Mouse (Mus musculus) cerebellum, adult 2 months (tissue): ENCODE measurements around the gene Pde3a. TPM values are rescaled to one million over a fixed set of nuclear protein-coding genes. Genes with fewer than 3 reads are reported as not detected.

Source experiments
- DNase-seq, 2 experiments: peaks; one replicate each; pipeline ENCODE4 v3.0.0; 2021
- H3K27ac ChIP-seq: fragments of 200-500 bp; 2 replicates; pipeline ENCODE4 v1.5.1; 2012; ENCODE audit warnings: low read length, control low read depth, inconsistent platforms; ENCODE audit not compliant: insufficient read depth
- H3K27me3 ChIP-seq: fragments of 200-500 bp; 2 replicates; pipeline ENCODE4 v1.6.1; 2012; ENCODE audit warnings: inconsistent platforms, mild to moderate bottlenecking, low read length, moderate library complexity; ENCODE audit not compliant: control insufficient read depth, insufficient read depth
- H3K4me1 ChIP-seq: fragments of 200-500 bp; 2 replicates; pipeline ENCODE4 v1.6.1; 2011; ENCODE audit warnings: low read length; ENCODE audit not compliant: control insufficient read depth, insufficient read depth
- H3K4me3 ChIP-seq: fragments of 200-500 bp; replicated peaks from 2 replicates; pipeline ENCODE3; 2011; ENCODE audit warnings: mild to moderate bottlenecking, low read depth, low read length, control low read depth; ENCODE audit not compliant: insufficient read depth
- CTCF ChIP-seq: fragments of 200-500 bp; IDR thresholded peaks from 2 replicates; pipeline ENCODE4 v1.5.1; 2011; ENCODE audit warnings: low read depth, mild to moderate bottlenecking, control low read depth, low read length, moderate library complexity, borderline replicate concordance; ENCODE audit not compliant: insufficient read depth
- POLR2A ChIP-seq: fragments of 200-500 bp; IDR thresholded peaks from 2 replicates; pipeline ENCODE4 v1.6.1; 2011; ENCODE audit warnings: low read length, control low read depth, borderline replicate concordance; ENCODE audit not compliant: insufficient read depth
- WGBS: fragments of 180-500 bp; shearing (Covaris S2); methylation state at CpG from one replicate; pipeline ENCODE4 v1.1.7; 2018; 5-methylcytosine and 5-hydroxymethylcytosine counted together
- polyA plus RNA-seq: library from polyadenylated mRNA; depleted of rRNA; stranded (reverse); fragments of >200 nt; gene quantifications from 2 replicates; pipeline ENCODE4 v1.2.3, GENCODE M21; 2012

The Pde3a gene
- polyA plus RNA-seq, 1 experiment = 3.3 TPM

DNA sequence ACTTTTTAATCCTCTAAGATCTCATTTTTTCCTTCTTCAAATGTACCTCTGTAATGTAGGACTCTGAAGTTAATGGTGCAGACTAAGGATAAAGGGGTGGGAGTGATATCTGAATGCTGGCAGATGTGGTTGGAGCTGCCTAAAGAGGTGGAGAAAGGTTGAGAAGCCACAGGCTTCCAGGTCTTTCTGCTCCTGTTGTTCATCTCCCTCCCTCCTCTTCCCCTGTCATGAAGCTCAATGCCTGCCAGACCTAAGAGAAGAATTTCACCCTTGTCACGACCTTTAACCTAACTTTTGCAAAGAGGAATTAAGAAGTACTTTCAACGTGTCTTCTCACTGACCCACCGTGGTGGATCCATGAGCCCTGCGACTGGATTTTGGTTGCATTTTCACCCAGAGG is 87.4 kb downstream of the Pde3a start:
- H3K4me1 ChIP-seq = 0 out of 2 replicates have a peak, but pooled peaks cover 5% of the 10 kb centered on the region
- H3K27me3 ChIP-seq = no peaks in the 10 kb centered on the region
- no peak for DNase-seq
- TF ChIP-seq CTCF (no peak), POLR2A (no peak)
- H3K4me3 ChIP-seq = no peak overlapping the region
- no peak overlapping the region for H3K27ac ChIP-seq
- WGBS = 75% methylated on average over 4 of the region's 4 CpGs

DNA sequence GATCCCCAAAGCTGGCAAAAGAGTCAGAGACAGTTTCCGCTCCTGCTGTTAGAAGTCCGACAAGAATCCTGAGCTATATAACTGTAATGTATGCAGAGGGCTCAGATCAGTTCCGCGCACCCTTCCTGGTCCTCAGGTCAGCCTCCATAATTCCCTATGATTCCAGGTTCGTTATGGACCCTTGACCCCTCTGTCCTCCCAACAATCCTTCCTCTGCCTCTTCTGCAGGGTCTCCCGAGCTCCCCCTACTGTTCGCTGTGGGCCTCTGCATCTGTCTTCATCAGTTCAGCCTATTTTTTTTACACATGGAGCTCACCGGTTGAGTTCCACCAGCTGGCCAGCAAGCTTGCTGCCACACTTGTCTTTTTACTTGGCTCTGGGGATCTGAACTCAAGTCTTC is 88.6 kb downstream of the Pde3a start:
- TF ChIP-seq CTCF (peak; percentile 32; the same call in 1 of the 2 replicates), POLR2A (no peak)
- 55% methylated on average over 8 of the region's 8 CpGs for WGBS
- DNase-seq = no peak
- Histone ChIP-seq H3K27ac (no peak overlapping the region), H3K4me3 (no peak overlapping the region), H3K4me1 (0 out of 2 replicates have a peak, but pooled peaks cover 5% of the 10 kb centered on the region), H3K27me3 (no peaks in the 10 kb centered on the region)

DNA sequence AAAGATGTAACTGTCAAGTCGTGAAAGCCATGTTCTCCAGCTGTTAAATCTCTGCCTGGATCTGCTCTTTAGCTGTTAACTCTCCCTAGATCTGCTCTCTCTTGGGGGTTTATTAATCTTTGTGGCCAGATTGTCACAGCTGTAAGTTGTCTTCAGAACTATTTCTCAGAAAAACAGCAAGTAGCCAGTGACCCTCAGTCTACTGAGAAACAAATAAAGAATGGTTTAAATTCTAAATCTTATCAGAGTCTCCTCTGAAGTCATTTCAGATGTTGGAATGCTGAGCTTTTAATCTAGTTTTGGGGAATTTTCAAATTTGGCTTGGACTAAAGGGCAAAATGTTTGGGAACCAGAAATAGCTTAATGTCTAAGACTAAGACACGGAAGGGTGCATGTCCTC is 92.3 kb downstream of the Pde3a start:
- Histone ChIP-seq H3K27me3 (no peaks in the 10 kb centered on the region), H3K4me1 (0 out of 2 replicates have a peak, but pooled peaks cover 5% of the 10 kb centered on the region), H3K27ac (no peak overlapping the region), H3K4me3 (no peak overlapping the region)
- TF ChIP-seq CTCF = no peak
- no peak for TF ChIP-seq POLR2A
- 69% methylated on average over 2 of the region's 2 CpGs for WGBS
- no peak for DNase-seq

DNA sequence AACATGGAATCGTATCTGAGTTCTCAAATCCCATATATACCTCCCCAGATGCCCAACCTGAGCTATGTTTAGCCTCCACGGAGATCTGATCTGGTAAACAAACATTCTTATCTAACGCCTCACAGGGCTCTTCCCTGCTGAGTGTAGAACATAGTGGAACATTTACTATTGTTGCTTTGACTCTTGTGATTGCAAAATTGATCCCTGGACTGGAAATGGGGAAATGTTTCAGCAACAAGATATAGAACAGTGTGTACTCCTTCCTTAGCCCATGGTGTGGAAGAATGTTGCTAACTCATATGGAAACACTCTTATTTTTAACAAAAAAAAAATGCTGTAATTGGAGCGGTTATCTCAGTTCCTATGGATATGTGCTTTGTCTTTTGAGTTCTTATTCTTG is 98.8 kb downstream of the Pde3a start:
- H3K27me3 ChIP-seq = no peaks in the 10 kb centered on the region
- no peak for TF ChIP-seq CTCF
- no peak for TF ChIP-seq POLR2A
- H3K4me3 ChIP-seq = no peak overlapping the region
- DNase-seq = no peak
- H3K27ac ChIP-seq = no peak overlapping the region
- WGBS = 67% methylated on average over 4 of the region's 4 CpGs
- no peaks in the 10 kb centered on the region for H3K4me1 ChIP-seq

DNA sequence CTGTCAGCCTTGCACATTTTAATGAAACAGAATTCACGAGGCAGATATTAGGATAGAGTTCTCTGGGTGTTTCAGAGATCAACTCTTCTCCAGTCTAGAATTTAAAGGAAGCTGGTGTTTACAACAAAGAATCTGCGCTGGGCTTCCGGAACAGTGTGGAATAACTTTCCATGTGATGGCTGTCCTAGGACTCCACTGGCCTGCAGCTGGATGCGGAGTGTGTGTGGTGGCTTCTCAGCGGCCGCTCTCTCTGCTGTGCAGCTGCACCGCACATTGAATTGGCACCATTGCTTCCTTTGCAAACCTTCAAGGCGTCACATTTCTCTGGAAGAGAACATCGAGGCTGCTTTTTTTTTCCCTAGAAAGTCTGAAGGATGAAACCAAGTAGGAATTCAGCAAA is 99.5 kb downstream of the Pde3a start:
- Histone ChIP-seq H3K4me1 (no peaks in the 10 kb centered on the region), H3K27ac (no peak overlapping the region), H3K27me3 (no peaks in the 10 kb centered on the region), H3K4me3 (no peak overlapping the region)
- TF ChIP-seq POLR2A (no peak), CTCF (no peak)
- DNase-seq = no peak
- 89% methylated on average over 9 of the region's 9 CpGs for WGBS

GRCm38 (mm10) chr6:141350261-141350660 is 101.2 kb downstream of the Pde3a start:
- Histone ChIP-seq H3K4me1 (no peaks in the 10 kb centered on the region), H3K27me3 (no peaks in the 10 kb centered on the region), H3K4me3 (no peak overlapping the region), H3K27ac (no peak overlapping the region)
- WGBS = 89% methylated on average over 5 of the region's 5 CpGs
- no peak for DNase-seq
- TF ChIP-seq CTCF (no peak), POLR2A (no peak)

- TF ChIP-seq POLR2A = no peak
- TF ChIP-seq CTCF = no peak
- WGBS = 15% methylated on average over 6 of the region's 6 CpGs
- Histone ChIP-seq H3K27ac (no peak overlapping the region), H3K4me3 (no peak overlapping the region), H3K4me1 (no peaks in the 10 kb centered on the region), H3K27me3 (no peaks in the 10 kb centered on the region)
- DNase-seq = peak in 1 of 2 experiments; percentile 40
Measured at GRCm38 (mm10) chr6:141352277-141352676, 103.2 kb downstream of the Pde3a start.

DNA sequence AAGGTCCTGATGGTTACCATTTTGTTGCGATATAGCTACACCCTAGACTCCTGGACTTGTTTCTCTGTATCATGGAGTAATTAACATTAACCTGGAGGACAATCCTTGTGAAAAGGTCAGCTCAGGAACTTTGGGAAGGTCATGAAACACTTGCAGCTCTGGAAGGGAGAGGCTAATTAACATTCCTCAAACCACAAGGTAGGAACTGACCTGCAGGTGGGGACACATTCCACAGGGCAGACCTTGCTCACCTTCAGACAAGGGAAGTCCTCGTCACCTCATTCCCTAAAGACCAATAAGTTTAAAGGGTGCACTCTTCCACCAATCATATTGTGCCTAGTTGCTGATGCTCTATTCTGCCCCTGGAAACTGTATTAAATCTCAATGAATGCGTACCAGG is 114.6 kb downstream of the Pde3a start:
- no peaks in the 10 kb centered on the region for H3K27me3 ChIP-seq
- no peak for DNase-seq
- no peak overlapping the region for H3K27ac ChIP-seq
- WGBS = 98% methylated on average over 3 of the region's 3 CpGs
- TF ChIP-seq POLR2A (no peak), CTCF (no peak)
- no peak overlapping the region for H3K4me3 ChIP-seq
- H3K4me1 ChIP-seq = no peaks in the 10 kb centered on the region
